Mouse (Mus musculus) urinary bladder, adult 2 months (tissue): Measurements from ENCODE around the gene Ncoa1. TPM values are rescaled to one million over a fixed set of nuclear protein-coding genes. Genes with fewer than 3 reads are reported as not detected.
"Not testable (repeated sequence)": the region's sequence is repeated elsewhere in the genome, so short reads cannot be mapped to it uniquely, and the experiment has no call there.

ENCODE experiments used
- DNase-seq: peaks from one replicate; pipeline ENCODE4 v3.0.0; 2022; ENCODE audit warnings: low spot score
- polyA plus RNA-seq: library from polyadenylated mRNA; depleted of rRNA; stranded (reverse); fragments of >200 nt; gene quantifications from 2 replicates; pipeline ENCODE4 v1.2.3, GENCODE M21; 2012

The Ncoa1 gene
- polyA plus RNA-seq, 1 experiment: 19.9 TPM

DNA sequence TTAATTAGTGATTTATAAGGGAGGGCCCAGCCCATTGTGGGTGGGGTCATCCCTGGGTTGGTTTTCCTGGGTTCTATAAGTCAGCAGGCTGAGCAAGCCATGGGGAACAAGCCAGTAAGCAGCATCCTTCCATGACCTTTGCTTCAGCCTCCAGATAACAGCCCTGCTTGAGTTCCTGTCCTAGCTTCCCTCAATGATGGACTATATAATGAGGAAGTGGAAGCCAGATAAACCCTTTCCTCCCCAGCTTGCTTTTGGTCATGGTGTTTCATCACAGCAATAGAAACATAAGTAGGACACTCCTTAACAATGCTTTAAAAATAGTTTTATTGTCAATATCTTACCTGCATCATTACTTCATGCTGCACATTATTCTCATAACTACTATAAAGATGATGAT, 163.2 kb downstream of the Ncoa1 start:
- DNase-seq: no peak

- no peak for DNase-seq
Measured at GRCm38 (mm10) chr12:4306712-4307313, 170.2 kb downstream of the Ncoa1 start.

DNA sequence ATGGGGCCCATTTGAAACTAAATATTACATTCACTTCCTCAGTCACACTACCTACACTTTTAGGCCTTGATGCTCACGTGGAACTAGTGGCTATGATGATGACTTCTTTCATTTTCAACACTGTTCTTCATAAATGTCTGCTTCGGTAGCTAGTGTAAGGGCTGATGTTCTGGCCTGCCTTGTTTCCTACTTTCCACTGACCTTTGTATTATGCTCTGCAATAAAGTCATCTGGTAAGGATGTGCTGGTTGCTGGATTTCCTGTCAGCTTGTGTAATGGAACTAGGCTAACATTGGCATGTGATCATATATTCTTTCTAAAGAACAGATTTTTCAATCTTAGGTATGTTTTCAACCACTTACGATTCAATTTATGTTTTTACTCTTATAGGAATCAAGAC, 177.7 kb downstream of the Ncoa1 start:
- DNase-seq: no peak

DNA sequence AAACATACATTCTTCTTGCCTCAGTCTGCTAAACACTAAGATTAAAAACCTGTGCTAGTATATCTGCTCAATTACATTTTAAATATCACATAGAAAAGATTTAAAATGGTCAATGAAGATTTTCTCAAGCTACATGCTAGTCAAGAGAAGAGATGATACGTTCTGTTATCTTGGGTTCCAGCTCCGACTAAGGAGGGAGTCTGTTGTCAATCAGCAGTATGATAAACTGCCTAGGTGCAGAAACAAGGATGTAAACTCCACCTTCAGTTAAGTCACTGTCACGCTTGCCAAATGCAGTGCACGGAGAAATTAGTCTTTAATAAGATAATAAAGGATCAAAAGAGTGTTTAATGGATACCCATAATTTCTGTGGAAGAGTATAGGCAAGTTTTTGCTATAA, 178.4 kb downstream of the Ncoa1 start:
- DNase-seq: no peak

- no peak for DNase-seq
Measured at GRCm38 (mm10) chr12:4295881-4296280, 181.1 kb downstream of the Ncoa1 start.

- DNase-seq: no peak
Measured at GRCm38 (mm10) chr12:4295281-4295680, 181.7 kb downstream of the Ncoa1 start.

DNA sequence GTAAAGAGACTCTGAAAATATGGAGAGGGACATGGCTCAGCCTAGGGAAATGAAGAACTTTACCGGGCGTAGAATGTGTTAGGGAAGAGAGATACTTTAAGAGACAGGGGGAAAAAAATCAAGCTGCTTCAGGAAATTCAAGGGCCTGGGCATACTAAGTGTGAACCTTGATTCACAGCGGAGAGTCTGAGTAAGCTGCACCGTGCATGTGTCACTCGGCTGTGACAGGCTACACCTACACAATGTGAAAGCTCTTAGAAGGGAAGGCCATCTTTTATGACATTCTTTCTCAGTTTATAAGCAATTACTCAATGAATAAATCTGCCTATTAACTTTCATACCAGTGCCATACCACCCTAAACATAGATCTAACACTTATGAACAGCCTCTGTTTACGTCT, 183.2 kb downstream of the Ncoa1 start:
- no peak for DNase-seq

DNA sequence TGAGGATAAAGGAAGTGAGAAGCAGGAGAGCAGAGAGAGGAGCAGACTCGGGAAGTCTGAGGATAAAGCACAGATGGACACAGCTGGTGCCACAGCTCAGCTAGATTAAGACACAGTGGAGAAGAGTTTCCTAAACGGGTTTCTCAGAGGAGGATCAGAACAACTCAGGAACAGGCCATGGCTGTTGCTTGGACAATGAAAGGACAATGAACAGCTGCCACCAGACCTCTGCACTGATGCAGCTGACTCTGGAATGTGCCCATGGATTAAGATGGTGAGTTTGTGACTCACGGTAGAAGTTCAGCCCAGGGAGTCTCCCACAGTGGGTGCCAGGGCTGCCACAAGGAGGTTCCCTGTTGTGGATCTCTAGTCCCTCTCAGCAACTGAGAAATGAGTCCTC, 191.8 kb downstream of the Ncoa1 start:
- DNase-seq: no peak

- DNase-seq: no peak
Measured at GRCm38 (mm10) chr12:4279878-4280277, 197.1 kb downstream of the Ncoa1 start.

DNA sequence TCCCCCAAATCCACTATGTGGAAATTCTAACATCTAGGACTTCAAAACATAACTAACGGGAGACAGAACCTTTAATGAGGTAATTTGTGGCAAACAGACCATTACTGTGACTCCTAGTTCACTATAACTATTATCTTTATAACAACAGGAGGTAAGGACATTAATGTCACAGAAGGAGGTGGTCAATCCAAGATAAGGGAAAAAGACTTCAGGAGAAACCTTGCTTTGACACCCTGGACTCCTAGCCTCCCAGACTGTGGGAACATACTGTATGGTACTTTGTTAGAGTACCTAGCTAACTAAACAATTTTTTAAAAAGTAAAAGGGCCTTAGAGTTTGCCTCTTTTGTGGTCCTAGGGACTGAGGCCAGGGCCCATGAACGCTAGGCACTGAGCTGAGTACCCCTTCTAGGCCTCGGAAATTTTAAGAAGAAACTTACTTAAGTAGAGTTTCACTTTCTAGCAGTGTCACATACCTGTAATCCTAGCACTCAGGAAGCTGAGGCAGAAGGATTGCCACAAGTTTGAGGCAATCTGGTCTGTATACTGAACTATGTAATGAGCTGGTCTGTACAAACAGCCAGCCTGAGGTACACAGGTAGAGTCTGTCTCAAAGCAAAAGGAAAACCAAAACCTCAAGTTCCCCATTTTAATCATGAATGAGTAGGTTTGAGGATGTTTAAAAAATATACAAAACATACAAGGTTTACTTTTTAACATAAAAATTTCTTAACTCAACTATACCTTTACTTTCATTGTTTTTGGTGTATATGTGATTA, 197.8 kb downstream of the Ncoa1 start:
- DNase-seq: no peak

GRCm38 (mm10) chr12:4271078-4271477, 205.9 kb downstream of the Ncoa1 start:
- DNase-seq: no peak

- DNase-seq: no peak
Measured at GRCm38 (mm10) chr12:4267765-4268164, 209.2 kb downstream of the Ncoa1 start.

- no peak for DNase-seq
Measured at GRCm38 (mm10) chr12:4252742-4253655, 224.0 kb downstream of the Ncoa1 start.

DNA sequence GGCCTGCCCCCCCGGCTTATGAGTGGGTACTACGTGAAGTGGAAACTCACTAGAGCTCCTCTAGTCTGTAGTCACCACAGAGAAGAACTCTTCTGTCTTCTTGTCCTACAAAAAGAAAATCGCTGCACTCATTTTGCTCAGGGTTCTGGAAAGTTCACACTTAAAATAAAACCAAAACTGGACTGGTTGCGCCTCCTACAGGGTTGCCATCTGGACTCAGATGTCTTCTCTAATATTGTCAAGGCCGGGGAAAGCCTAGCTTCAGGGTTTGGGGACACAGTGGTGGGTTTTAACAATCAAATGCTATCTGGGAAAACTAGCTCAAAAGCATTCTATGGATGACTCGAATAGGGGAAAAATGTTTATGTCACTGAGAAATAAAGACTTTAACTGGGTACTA, 227.2 kb downstream of the Ncoa1 start:
- DNase-seq: no peak

GRCm38 (mm10) chr12:4245742-4246141, 231.2 kb downstream of the Ncoa1 start:
- DNase-seq: no peak

DNA sequence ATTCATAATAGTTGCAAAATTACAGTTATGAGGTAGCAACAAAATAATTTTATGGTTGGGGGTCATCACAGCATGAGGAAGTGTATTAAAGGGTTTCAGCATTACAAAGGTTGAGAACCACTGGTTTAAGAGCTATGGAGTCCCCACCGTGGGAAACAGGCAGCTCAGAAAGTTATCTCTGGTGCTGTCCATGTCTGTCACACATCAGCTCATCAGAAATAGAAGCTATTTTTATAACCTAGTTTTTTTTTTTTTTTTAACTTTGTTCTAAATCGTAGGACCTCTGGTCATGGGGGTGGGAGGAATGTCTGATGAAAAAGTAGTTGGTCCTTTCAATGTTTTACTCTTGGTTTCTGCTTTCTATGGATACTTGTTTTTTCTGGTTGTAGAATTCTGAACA, 233.2 kb downstream of the Ncoa1 start:
- no peak for DNase-seq

GRCm38 (mm10) chr12:4240281-4240680, 236.7 kb downstream of the Ncoa1 start:
- DNase-seq: not testable (repeated sequence)

- DNase-seq: no peak
Measured at GRCm38 (mm10) chr12:4237481-4237880, 239.5 kb downstream of the Ncoa1 start.

DNA sequence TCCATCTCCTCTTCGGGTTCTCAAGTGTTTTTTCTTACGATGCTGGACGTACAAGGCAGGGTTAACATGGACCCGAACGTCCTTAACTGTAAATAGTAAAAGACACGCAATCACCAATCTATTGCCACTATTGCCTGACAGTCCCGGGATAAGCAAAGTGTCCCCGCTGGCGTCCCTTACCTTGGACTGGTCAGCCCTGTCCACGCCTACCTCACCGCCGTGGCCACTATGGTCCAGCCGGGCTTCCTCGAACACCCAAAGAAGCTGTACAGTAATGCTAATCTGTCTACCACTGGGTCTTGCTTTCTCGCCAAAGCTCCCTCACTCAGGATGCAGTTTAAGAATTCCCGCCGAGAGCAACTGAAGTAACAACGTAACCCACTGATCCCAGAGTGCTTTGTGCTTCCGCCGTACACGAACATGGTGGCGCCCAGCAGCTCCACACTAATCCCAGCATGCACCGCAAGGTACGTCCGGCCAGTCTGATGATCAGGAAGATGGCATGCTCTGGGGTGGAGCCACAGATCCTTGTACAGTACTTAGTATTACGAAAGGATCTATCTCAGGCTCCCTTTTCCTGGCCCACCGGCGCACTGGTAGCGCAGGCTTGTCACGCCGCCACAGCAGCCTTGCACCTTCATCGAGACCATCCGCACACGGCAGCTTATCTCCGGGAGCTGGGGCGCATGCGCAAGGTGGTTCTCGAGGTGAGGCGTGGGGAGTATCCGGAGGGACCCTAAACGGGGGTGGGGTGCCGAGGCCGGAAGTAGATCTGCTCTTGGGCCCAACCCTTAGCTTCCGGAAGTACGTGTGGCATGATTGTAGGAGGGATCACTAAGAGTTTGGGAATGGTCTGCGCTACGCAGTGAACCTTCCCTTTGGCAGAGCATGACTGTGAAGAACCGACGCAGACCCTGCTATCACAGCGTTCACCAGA, 243.1 kb downstream of the Ncoa1 start, which contains the start of the genes Ptrhd1 and Cenpo:
TSS of gene Ptrhd1 (plus strand) at position 456 of the 937 bp plus-strand sequence.
TSS of gene Cenpo (minus strand) at position 723 of the 937 bp plus-strand sequence.
- DNase-seq: peak; percentile 91

- no peak for DNase-seq
Measured at GRCm38 (mm10) chr12:4232777-4233176, 244.2 kb downstream of the Ncoa1 start.

DNA sequence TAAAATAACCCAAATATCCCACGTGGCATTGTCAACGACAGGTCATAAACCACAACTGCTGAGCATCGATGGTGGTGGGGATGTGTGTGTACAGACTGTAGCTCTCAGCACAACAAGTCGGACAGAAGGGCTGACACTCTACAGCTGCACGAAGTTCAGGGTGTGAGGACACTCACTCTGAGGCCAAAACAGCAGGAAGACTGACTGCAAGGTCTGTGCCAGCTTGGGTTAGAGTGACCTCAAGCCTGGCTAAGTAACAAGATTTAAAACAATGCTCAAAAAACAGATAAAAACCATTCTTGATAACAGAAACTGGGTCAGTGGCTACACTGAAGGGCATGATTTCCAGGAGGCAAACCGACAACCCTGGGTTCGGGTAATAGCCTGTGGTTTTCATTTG, 246.8 kb downstream of the Ncoa1 start:
- DNase-seq: no peak
